In genomic region chr9:65294716-65295378, GRCm38 (mm10) we compare ENCODE assay signal across 8 mouse cellular contexts. TPM values are rescaled to one million over a fixed set of nuclear protein-coding genes. Genes with fewer than 3 reads are reported as not detected.
DNase-seq lines count a peak whose midpoint lies in the region; ATAC-seq and TF ChIP-seq lines count a peak whose summit lies in the region.

No protein-coding gene starts in this region.

- ATAC-seq in lung, embryonic 14.5 days (ENCODE audit: insufficient read depth), result peak; percentile 32; the same call in 1 of the 2 replicates
- ATAC-seq in forebrain, embryonic 11.5 days (replicated peaks; ENCODE audit: low FRiP score), result peak; percentile 37
- ATAC-seq in limb, embryonic 11.5 days (ENCODE audit: insufficient number of reproducible peaks, low FRiP score, low TSS enrichment, low read depth), result no peak; the same call in 1 of the 2 replicates
- ATAC-seq in midbrain, embryonic 14.5 days (ENCODE audit: low FRiP score, low TSS enrichment), result no peak

- 1% methylated on average over 28 of the region's 28 CpGs for WGBS in lung, embryonic 14.5 days
- WGBS in forebrain, embryonic 11.5 days, result 4% methylated on average over 28 of the region's 28 CpGs
- WGBS in limb, embryonic 11.5 days, result 4% methylated on average over 28 of the region's 28 CpGs
- 4% methylated on average over 28 of the region's 28 CpGs for WGBS in midbrain, embryonic 14.5 days

- peak overlapping the region; percentile 94 for H3K9ac ChIP-seq in lung, embryonic 14.5 days
- peak overlapping the region; percentile 90 for H3K9ac ChIP-seq in forebrain, embryonic 11.5 days (ENCODE audit: low read length)
- H3K9ac ChIP-seq in limb, embryonic 11.5 days (ENCODE audit: low read length), result peak overlapping the region; percentile 89
- peak overlapping the region; percentile 89 for H3K9ac ChIP-seq in midbrain, embryonic 14.5 days (replicated peaks; ENCODE audit: low read length)

- no peak for TF ChIP-seq CTCF in lung, embryonic 14.5 days (IDR thresholded peaks at IDR 0.05; ENCODE audit: low read depth)

- H3K36me3 ChIP-seq in lung, embryonic 14.5 days (ENCODE audit: insufficient read depth), result peaks cover 17% of the 10 kb centered on the region
- H3K36me3 ChIP-seq in forebrain, embryonic 11.5 days (ENCODE audit: control insufficient read depth, insufficient read depth, low read length), result no peaks in the 10 kb centered on the region
- H3K36me3 ChIP-seq in limb, embryonic 11.5 days (ENCODE audit: control insufficient read depth, insufficient read depth, low read length), result no peaks in the 10 kb centered on the region; the same call in 1 of the 2 replicates
- peaks cover 17% of the 10 kb centered on the region for H3K36me3 ChIP-seq in midbrain, embryonic 14.5 days (ENCODE audit: control insufficient read depth, insufficient read depth, low read length)

- no peaks in the 10 kb centered on the region for H3K9me3 ChIP-seq in lung, embryonic 14.5 days (ENCODE audit: low read depth, low read length)
- no peaks in the 10 kb centered on the region for H3K9me3 ChIP-seq in forebrain, embryonic 11.5 days (ENCODE audit: control insufficient read depth, low read length)
- H3K9me3 ChIP-seq in limb, embryonic 11.5 days (ENCODE audit: control insufficient read depth, low read length), result no peaks in the 10 kb centered on the region
- no peaks in the 10 kb centered on the region for H3K9me3 ChIP-seq in midbrain, embryonic 14.5 days (ENCODE audit: control insufficient read depth, low read length)

- peak overlapping the region; percentile 74 for H3K27ac ChIP-seq in lung, embryonic 14.5 days (ENCODE audit: low read depth)
- H3K27ac ChIP-seq in forebrain, embryonic 11.5 days (ENCODE audit: low read depth, low read length), result 0 out of 2 replicates have a peak overlapping the region, but pooled peaks have one; percentile 12
- no peak overlapping the region for H3K27ac ChIP-seq in limb, embryonic 11.5 days (replicated peaks; ENCODE audit: low read depth, low read length)
- peak overlapping the region; percentile 83 for H3K27ac ChIP-seq in midbrain, embryonic 14.5 days (replicated peaks; ENCODE audit: low read depth, low read length)

- H3K4me2 ChIP-seq in lung, embryonic 14.5 days, result peak overlapping the region; percentile 80
- peak overlapping the region; percentile 90 for H3K4me2 ChIP-seq in forebrain, embryonic 11.5 days (ENCODE audit: low read depth, low read length, severe bottlenecking)
- H3K4me2 ChIP-seq in limb, embryonic 11.5 days (ENCODE audit: low read depth, severe bottlenecking), result peak overlapping the region; percentile 92
- peak overlapping the region; percentile 84 for H3K4me2 ChIP-seq in midbrain, embryonic 14.5 days (ENCODE audit: low read length)

- H3K4me3 ChIP-seq in lung, embryonic 14.5 days (ENCODE audit: low read depth, low read length), result peak overlapping the region; percentile 94
- peak overlapping the region; percentile 89 for H3K4me3 ChIP-seq in forebrain, embryonic 11.5 days (ENCODE audit: low read depth, low read length)
- peak overlapping the region; percentile 96 for H3K4me3 ChIP-seq in limb, embryonic 11.5 days (ENCODE audit: low read depth, low read length)
- H3K4me3 ChIP-seq in midbrain, embryonic 14.5 days (replicated peaks; ENCODE audit: low read depth, low read length), result peak overlapping the region; percentile 92

- H3K4me1 ChIP-seq in lung, embryonic 14.5 days (ENCODE audit: insufficient read depth), result no peaks in the 10 kb centered on the region
- 0 out of 2 replicates have a peak, but pooled peaks cover 2% of the 10 kb centered on the region for H3K4me1 ChIP-seq in forebrain, embryonic 11.5 days (replicated peaks; ENCODE audit: control insufficient read depth, insufficient read depth, low read length)
- peaks cover 5% of the 10 kb centered on the region; the same call in 1 of the 2 replicates for H3K4me1 ChIP-seq in limb, embryonic 11.5 days (ENCODE audit: control insufficient read depth, insufficient read depth, low read length)
- peaks cover 14% of the 10 kb centered on the region for H3K4me1 ChIP-seq in midbrain, embryonic 14.5 days (ENCODE audit: control insufficient read depth, insufficient read depth, low read length)

- no peaks in the 10 kb centered on the region for H3K27me3 ChIP-seq in lung, embryonic 14.5 days (ENCODE audit: insufficient read depth, low read length)
- H3K27me3 ChIP-seq in forebrain, embryonic 11.5 days (ENCODE audit: control insufficient read depth, insufficient read depth, low read length), result no peaks in the 10 kb centered on the region
- H3K27me3 ChIP-seq in limb, embryonic 11.5 days (ENCODE audit: control insufficient read depth, insufficient read depth, low read length), result no peaks in the 10 kb centered on the region
- H3K27me3 ChIP-seq in midbrain, embryonic 14.5 days (ENCODE audit: control insufficient read depth, insufficient read depth, low read length), result no peaks in the 10 kb centered on the region

- peak; percentile 60 for DNase-seq in lung, embryonic 14.5 days
- DNase-seq in lung, postnatal 25 days (ENCODE audit: low spot score), result no peak
- DNase-seq in forebrain, embryonic 11.5 days (ENCODE audit: low spot score), result no peak
- DNase-seq in limb, embryonic 11.5 days (ENCODE audit: low spot score), result no peak
- no peak for DNase-seq in midbrain, embryonic 14.5 days
- DNase-seq in thymus, adult 18-20 months, result no peak
- no peak for DNase-seq in right cerebral cortex, postnatal 25 days
- no peak for DNase-seq in thymus, postnatal 36 days

RNA-seq across cellular contexts. Expression of gene Clpx, which starts 0.8 kb away (rescaled TPM):
- 44.7 and 53.0 TPM in 2 replicates for polyA plus RNA-seq in lung, embryonic 14.5 days (2014; fragmentation: Nextera tagmentation; extraction: Ambion mirVana)
- 50.6 and 51.3 TPM in 2 replicates for polyA plus RNA-seq in forebrain, embryonic 11.5 days (2014; fragmentation: Nextera tagmentation; extraction: Ambion mirVana)
- 54.1 and 59.1 TPM in 2 replicates for polyA plus RNA-seq in limb, embryonic 11.5 days (2014; fragmentation: Nextera tagmentation; extraction: Ambion mirVana)
- 38.1 and 45.6 TPM in 2 replicates for polyA plus RNA-seq in midbrain, embryonic 14.5 days (2014; fragmentation: Nextera tagmentation; extraction: Ambion mirVana)

RNA-seq across cellular contexts. Expression of gene Cilp, which starts 29.9 kb away (rescaled TPM):
- polyA plus RNA-seq in lung, embryonic 14.5 days (2014; fragmentation: Nextera tagmentation; extraction: Ambion mirVana), result 0.22 TPM in 1 of 2 replicates, not detected in the other
- 0.52 and 0.92 TPM in 2 replicates for polyA plus RNA-seq in forebrain, embryonic 11.5 days (2014; fragmentation: Nextera tagmentation; extraction: Ambion mirVana)
- polyA plus RNA-seq in limb, embryonic 11.5 days (2014; fragmentation: Nextera tagmentation; extraction: Ambion mirVana), result 0.11 TPM in 2 replicates
- polyA plus RNA-seq in midbrain, embryonic 14.5 days (2014; fragmentation: Nextera tagmentation; extraction: Ambion mirVana), result 0.17 and 0.24 TPM in 2 replicates

RNA-seq across cellular contexts. Expression of gene Pdcd7, which starts 51.1 kb away (rescaled TPM):
- 14.5 and 14.8 TPM in 2 replicates for polyA plus RNA-seq in lung, embryonic 14.5 days (2014; fragmentation: Nextera tagmentation; extraction: Ambion mirVana)
- 13.1 and 15.6 TPM in 2 replicates for polyA plus RNA-seq in forebrain, embryonic 11.5 days (2014; fragmentation: Nextera tagmentation; extraction: Ambion mirVana)
- polyA plus RNA-seq in limb, embryonic 11.5 days (2014; fragmentation: Nextera tagmentation; extraction: Ambion mirVana), result 16.8 and 17.7 TPM in 2 replicates
- 10.1 and 13.1 TPM in 2 replicates for polyA plus RNA-seq in midbrain, embryonic 14.5 days (2014; fragmentation: Nextera tagmentation; extraction: Ambion mirVana)

Comparison
In these comparisons a context has a peak if more than half of its experiments do, and no peak if none do; other contexts are left out.
1. ATAC-seq: peak in lung, embryonic 14.5 days (single experiment) and forebrain, embryonic 11.5 days (single experiment); none in limb, embryonic 11.5 days (single experiment) and midbrain, embryonic 14.5 days (single experiment).
2. Peak in every context shown above with its lines, with median percentiles within 50 percentile points of each other: H3K4me2 ChIP-seq, H3K4me3 ChIP-seq and H3K9ac ChIP-seq.